Mouse (Mus musculus) embryonic stem cell, embryonic (primary cell): Measurements from ENCODE around the gene Tac4.

Source experiments
- CTCF ChIA-PET, 4 experiments: fragments of 300-600 bp in 2 of 4; fragments of 350-600 bp in 2 of 4; sonication (Branson Sonifier 250); formaldehyde crosslinking; loops; one replicate each; lab custom pipeline; 2022; ENCODE audit warnings: inconsistent platforms in 2 of 4; lab: Charles Lee
- POLR2A ChIA-PET, 4 experiments: fragments of 300-600 bp in 2 of 4; fragments of 350-600 bp in 2 of 4; sonication (Branson Sonifier 250); formaldehyde crosslinking; loops; one replicate each; lab custom pipeline; 2022; ENCODE audit warnings: antibody characterized with exemption in 4 of 4, inconsistent platforms in 1 of 4; lab: Charles Lee

The Tac4 gene

GRCm38 (mm10) chr11:95261178-95261751, at the start of gene Tac4:
TSS of gene Tac4 (plus strand) at chr11:95261529.
- ChIA-PET POLR2A (interaction anchor here in 3 of 4 experiments (0.6 to 1.3 kb wide), 5 partner anchors 12 to 303 kb away, joined by 3 to 5 read pairs (median 4); no protein-coding TSS in a partner anchor), CTCF (interaction anchor here in 1 of 4 experiments (0.7 to 4.4 kb wide), 4 partner anchors 10 to 316 kb away, joined by 3 to 29 read pairs (median 7); no protein-coding TSS in a partner anchor)

DNA sequence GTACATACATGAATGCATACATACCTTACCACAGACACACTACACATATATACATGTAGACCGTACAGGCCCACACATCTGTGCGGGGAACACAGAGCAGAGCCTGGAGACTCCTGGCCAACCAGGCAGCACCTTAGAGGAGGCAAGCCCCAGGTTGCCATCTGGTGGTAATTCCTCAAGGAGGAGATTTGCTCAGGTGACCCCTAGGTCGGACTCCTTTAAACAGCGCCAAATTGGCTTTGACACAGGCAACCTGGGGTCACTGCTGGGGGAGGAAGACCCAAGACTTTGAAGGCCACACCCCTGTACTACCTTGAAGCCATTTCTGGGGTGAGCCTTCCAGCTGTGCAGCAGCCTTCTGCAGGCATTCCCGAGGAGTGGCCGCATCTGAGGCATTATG, 47.7 kb upstream of the Tac4 start:
- POLR2A ChIA-PET: interaction anchor here in 3 of 4 experiments (0.5 to 2.0 kb wide), 8 partner anchors 11 to 747 kb away, joined by 3 to 9 read pairs (median 3); no protein-coding TSS in a partner anchor

DNA sequence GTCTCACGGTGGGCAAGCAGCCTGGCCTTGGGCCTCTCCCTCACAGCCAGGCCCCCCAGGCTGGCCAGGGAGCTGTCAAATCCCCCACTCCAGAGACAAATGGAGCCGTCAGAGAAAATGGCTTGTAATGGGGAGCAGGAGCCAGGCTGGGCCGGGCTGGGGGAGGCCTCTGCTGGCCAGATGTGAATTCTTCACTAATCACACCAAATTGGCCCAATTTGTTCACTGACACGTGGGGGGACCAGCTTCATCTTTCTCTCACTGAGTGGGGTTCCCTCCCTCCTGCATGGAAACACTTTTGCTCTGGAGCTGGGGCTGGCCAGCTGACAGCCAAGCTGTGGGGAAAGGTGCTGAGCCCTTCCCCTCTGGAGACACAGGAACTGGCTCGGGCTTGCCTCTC, 47.0 kb upstream of the Tac4 start:
- CTCF ChIA-PET: interaction anchor here (0.5 to 3.1 kb wide), 25 partner anchors 10 to 883 kb away, joined by 3 to 18 read pairs (median 3); partner anchors contain the start of genes Dlx3 (in 1 of the 4) and Itga3 (in 1 of the 4)

More for the DNA sequence above, 47.7 kb upstream of the Tac4 start:
- CTCF ChIA-PET: interaction anchor here (0.5 to 3.1 kb wide), 19 partner anchors 11 to 883 kb away, joined by 3 to 18 read pairs (median 3); no protein-coding TSS in a partner anchor

DNA sequence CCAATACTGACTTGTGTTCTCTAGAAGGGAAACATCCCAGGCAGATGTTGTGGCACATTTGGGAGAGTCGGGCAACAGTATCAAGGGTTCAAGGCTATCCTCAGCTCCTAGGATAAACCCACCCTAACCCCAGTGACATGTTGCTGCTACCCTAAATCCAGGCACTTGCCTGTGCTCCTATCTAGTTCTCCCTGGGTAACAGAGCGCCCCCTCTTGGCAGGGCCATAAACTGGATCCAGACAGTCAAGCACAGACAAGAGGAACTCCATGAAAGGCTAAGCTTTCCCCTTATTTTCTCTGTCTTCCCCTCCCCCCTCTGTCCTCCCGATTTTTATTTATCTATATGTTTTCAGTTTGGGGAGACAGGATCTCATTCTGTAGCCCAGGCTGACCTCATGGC, 45.1 kb upstream of the Tac4 start:
- CTCF ChIA-PET: interaction anchor here (0.5 to 3.1 kb wide), 6 partner anchors 13 to 1212 kb away, joined by 3 to 18 read pairs (median 3); no protein-coding TSS in a partner anchor

More for the DNA sequence above, 47.0 kb upstream of the Tac4 start:
- POLR2A ChIA-PET: interaction anchor here in 3 of 4 experiments (0.5 to 2.0 kb wide), 11 partner anchors 10 to 966 kb away, joined by 3 to 9 read pairs (median 3); partner anchors contain the start of genes Dlx3 (in 1 of the 3) and Slc35b1 (in 1 of the 3)

GRCm38 (mm10) chr11:95219111-95219510, 42.2 kb upstream of the Tac4 start:
- ChIA-PET POLR2A (interaction anchor here in 1 of 4 experiments (0.6 kb wide), 1 partner anchor 206 kb away, joined by 4 read pairs; no protein-coding TSS in a partner anchor), CTCF (interaction anchor here in 1 of 4 experiments (1.2 to 1.5 kb wide), 3 partner anchors 13 to 302 kb away, joined by 3 to 5 read pairs (median 4); no protein-coding TSS in a partner anchor)

More for the DNA sequence above, 45.1 kb upstream of the Tac4 start:
- POLR2A ChIA-PET: interaction anchor here in 1 of 4 experiments (0.8 to 1.3 kb wide), 2 partner anchors 18 to 174 kb away, joined by 3 read pairs; no protein-coding TSS in a partner anchor

DNA sequence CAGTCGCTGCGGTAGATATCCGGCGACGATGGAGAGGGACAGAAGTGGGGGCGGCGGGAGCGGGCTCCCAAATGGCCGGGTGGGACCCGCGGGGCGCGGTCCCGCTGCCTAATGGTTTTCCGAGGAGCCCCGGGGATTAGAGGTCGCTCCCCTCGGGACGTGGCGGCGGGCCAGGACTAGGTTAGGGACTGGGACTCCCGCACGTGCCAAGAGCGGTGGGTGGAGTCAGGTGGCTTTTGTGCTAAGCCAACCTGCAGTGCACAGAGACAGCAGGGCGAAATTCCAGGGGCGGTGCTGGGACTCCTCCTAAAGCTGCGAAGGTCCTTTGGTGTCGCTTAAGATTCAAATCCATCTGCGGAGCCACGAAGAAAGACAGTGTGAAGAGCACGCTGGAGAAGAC, 37.9 kb upstream of the Tac4 start:
- ChIA-PET POLR2A (interaction anchor here in 3 of 4 experiments (0.6 to 1.9 kb wide), 9 partner anchors 9 to 203 kb away, joined by 3 to 9 read pairs (median 3); no protein-coding TSS in a partner anchor), CTCF (interaction anchor here in 3 of 4 experiments (0.6 to 2.0 kb wide), 5 partner anchors 9 to 388 kb away, joined by 3 to 7 read pairs (median 3); no protein-coding TSS in a partner anchor)

DNA sequence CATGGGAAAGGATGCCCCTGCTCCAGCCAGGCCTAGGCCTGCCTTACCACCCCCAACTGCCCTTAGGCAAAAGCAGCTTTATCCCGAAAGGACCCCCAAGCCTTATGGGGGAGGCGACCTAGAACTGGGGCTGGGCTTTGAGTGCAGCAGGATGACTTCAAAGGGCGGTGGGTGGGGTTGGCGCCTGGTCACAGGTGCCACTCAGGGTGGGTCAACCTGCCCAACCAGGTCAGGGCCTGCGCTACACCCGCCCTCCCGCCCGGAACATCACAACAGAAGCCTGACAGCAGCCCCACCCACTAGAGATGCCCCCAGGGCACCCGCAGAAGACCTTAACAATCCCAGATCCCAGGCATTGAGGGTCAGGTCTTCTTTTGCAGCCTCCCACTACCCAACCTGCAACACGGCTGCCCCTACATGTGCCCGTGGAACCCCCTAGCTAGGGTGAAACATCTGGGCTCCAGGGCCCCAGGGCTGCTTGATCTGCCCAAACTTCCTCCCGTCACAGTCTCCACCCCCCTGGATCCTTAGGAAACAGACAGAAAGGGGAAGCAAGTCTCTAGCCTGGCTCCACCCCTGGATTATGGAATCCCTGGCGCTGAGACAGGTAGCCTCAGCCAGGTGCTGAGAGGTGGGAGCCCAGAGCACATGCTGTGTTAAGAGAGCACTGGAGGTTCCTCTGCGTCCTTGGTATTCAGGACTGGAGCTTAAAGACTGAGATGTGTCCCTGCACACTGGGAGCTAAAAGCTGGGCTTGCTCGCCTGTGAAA, 37.0 kb upstream of the Tac4 start:
- POLR2A ChIA-PET: interaction anchor here in 3 of 4 experiments (0.6 to 1.9 kb wide), 8 partner anchors 9 to 204 kb away, joined by 3 to 9 read pairs (median 3); no protein-coding TSS in a partner anchor

DNA sequence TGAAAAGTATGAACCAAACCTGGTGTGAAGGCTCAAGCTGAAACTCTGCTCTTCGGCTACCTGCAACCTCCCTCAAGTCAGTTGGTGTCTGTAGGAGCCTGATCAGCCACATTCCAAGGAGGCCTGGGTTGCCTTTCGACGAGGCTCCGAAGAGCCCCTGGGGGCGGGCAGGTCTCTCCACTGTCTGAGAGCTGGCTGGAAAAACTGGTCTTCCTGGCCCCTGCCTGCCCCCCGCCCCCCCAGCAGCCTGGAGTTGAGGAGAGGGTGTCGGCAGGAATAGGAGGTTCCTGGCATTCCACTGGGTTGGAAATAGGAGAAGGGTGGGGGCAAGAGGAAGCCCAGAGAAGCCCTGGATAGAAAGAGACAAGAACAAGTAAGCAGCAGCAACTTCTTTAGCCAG, 35.9 kb upstream of the Tac4 start:
- CTCF ChIA-PET: interaction anchor here in 1 of 4 experiments (0.8 to 2.0 kb wide), 4 partner anchors 33 to 361 kb away, joined by 3 to 7 read pairs (median 3); no protein-coding TSS in a partner anchor

More for the DNA sequence above, 37.0 kb upstream of the Tac4 start:
- CTCF ChIA-PET: interaction anchor here in 2 of 4 experiments (0.7 to 2.0 kb wide), 6 partner anchors 10 to 108 kb away, joined by 3 to 7 read pairs (median 3); no protein-coding TSS in a partner anchor

GRCm38 (mm10) chr11:95227467-95227866, 33.9 kb upstream of the Tac4 start:
- CTCF ChIA-PET: interaction anchor here in 1 of 4 experiments (0.7 kb wide), 1 partner anchor 98 kb away, joined by 3 read pairs; no protein-coding TSS in a partner anchor
- POLR2A ChIA-PET: interaction anchor here in 2 of 4 experiments (0.7 to 1.0 kb wide), 2 partner anchors 12 to 13 kb away, joined by 3 read pairs; no protein-coding TSS in a partner anchor

More for the DNA sequence above, 35.9 kb upstream of the Tac4 start:
- POLR2A ChIA-PET: interaction anchor here in 1 of 4 experiments (0.8 to 1.9 kb wide), 2 partner anchors 11 to 125 kb away, joined by 3 to 9 read pairs; no protein-coding TSS in a partner anchor

- ChIA-PET POLR2A (interaction anchor here in 3 of 4 experiments (0.6 to 1.5 kb wide), 11 partner anchors 19 to 290 kb away, joined by 3 to 4 read pairs (median 3); partner anchors contain the start of gene Dlx3 (in 1 of the 3)), CTCF (interaction anchor here (0.5 to 5.5 kb wide), 45 partner anchors 9 to 290 kb away, joined by 3 to 37 read pairs (median 4); partner anchors contain the start of genes Dlx3 (in 2 of the 4) and Itga3 (in 1 of the 4))
Measured at GRCm38 (mm10) chr11:95231688-95232328, 29.5 kb upstream of the Tac4 start.

- POLR2A ChIA-PET: interaction anchor here in 2 of 4 experiments (0.7 to 1.5 kb wide), 7 partner anchors 19 to 289 kb away, joined by 3 to 4 read pairs (median 3); no protein-coding TSS in a partner anchor
- CTCF ChIA-PET: interaction anchor here (0.5 to 5.5 kb wide), 33 partner anchors 8 to 290 kb away, joined by 3 to 37 read pairs (median 4); partner anchors contain the start of genes Dlx3 (in 2 of the 4) and Itga3 (in 1 of the 4)
Measured at GRCm38 (mm10) chr11:95232329-95232696, 29.0 kb upstream of the Tac4 start.

- POLR2A ChIA-PET: interaction anchor here in 1 of 4 experiments (1.0 kb wide), 1 partner anchor 176 kb away, joined by 3 read pairs; no protein-coding TSS in a partner anchor
- CTCF ChIA-PET: interaction anchor here in 2 of 4 experiments (0.9 to 8.0 kb wide), 4 partner anchors 13 to 283 kb away, joined by 3 to 38 read pairs (median 4); no protein-coding TSS in a partner anchor
Measured at GRCm38 (mm10) chr11:95238477-95238876, 22.9 kb upstream of the Tac4 start.

DNA sequence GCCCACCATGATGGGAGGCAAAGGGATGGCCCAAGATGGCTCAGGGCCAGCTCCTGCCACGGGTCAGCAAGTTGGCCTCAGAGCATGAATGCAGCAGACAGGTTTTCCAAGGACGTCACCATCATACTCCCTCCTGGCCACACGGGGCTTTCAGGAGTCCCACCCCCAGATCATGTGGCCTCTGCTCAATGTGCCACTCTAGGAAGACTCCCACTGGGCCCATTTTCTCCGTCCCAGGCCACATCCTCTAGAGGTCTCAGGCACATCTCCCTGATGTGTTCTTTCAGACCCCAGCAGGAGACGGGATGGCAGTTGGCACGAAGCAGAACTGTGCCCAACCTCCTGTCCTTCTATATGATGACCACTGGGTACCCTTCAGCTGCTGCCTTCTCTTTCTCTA, 18.7 kb upstream of the Tac4 start:
- CTCF ChIA-PET: interaction anchor here (0.5 to 8.0 kb wide), 5 partner anchors 9 to 562 kb away, joined by 3 to 38 read pairs (median 3); partner anchors contain the start of gene Samd14 (in 1 of the 4)
- POLR2A ChIA-PET: interaction anchor here in 2 of 4 experiments (0.6 kb wide), 2 partner anchors 157 to 403 kb away, joined by 3 to 6 read pairs; no protein-coding TSS in a partner anchor

DNA sequence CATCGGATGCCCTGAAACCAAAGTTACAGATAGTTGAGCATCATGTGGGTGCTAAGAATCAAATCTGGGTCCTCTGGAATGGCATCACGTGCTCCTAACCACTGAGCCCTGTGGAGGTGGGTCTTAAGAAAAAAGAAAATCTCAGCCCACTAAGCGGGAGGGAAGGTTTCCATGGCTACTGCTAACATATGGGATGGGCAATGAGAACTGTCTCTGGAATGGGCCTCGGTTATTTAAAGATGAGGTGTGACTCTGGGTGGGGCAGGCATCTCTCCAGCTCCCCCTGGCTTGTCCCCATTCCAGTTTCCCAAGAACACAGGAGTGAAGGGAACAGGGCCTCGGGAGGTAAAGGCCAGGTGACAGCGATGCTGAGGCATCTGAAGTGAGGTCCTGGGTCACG, 15.9 kb upstream of the Tac4 start:
- ChIA-PET POLR2A (interaction anchor here in 1 of 4 experiments (1.5 to 2.2 kb wide), 2 partner anchors 11 to 14 kb away, joined by 3 to 4 read pairs; no protein-coding TSS in a partner anchor), CTCF (interaction anchor here in 1 of 4 experiments (0.7 kb wide), 1 partner anchor 219 kb away, joined by 4 read pairs; no protein-coding TSS in a partner anchor)

DNA sequence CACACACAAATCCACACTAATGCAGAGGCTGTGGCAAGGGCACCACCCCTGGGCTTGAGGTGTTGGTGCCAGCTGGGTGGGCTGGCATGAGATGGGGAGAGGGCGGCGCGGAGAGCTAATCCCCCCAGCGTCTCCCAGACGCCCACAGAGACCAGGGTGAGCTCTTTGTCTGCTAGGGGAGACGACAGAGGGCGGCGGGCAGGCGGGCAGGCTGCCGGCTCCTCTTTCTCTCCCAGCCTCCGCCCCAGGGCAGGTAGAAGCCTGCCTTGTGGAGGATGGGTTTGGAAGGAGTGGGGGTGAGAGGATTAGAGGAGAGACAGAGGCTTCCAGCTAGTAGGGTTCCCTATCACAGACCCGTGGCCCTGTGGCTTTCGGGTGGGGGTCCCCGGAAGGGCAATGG, 14.3 kb upstream of the Tac4 start:
- POLR2A ChIA-PET: interaction anchor here in 2 of 4 experiments (0.6 to 1.0 kb wide), 3 partner anchors 72 to 130 kb away, joined by 3 to 4 read pairs (median 3); no protein-coding TSS in a partner anchor
- CTCF ChIA-PET: interaction anchor here in 3 of 4 experiments (0.8 to 6.4 kb wide), 8 partner anchors 12 to 268 kb away, joined by 3 to 152 read pairs (median 5); partner anchors contain the start of gene Dlx3 (in 1 of the 3)

GRCm38 (mm10) chr11:95250110-95250509, 11.2 kb upstream of the Tac4 start:
- ChIA-PET CTCF (interaction anchor here (0.7 to 6.4 kb wide), 18 partner anchors 8 to 314 kb away, joined by 3 to 152 read pairs (median 8); partner anchors contain the start of genes Dlx3 (in 2 of the 4), Col1a1 (in 1 of the 4) and Itga3 (in 1 of the 4)), POLR2A (interaction anchor here in 2 of 4 experiments (0.6 to 1.5 kb wide), 3 partner anchors 18 to 561 kb away, joined by 3 to 4 read pairs (median 3); no protein-coding TSS in a partner anchor)
